Mouse (Mus musculus): ENCODE measurements around the gene Camta1.

Camta1 gene

GRCm38 (mm10) chr4:151732668-151733067, 129.0 kb downstream of the Camta1 start:
- DNase-seq, result no peak

- DNase-seq, result no peak
Measured at GRCm38 (mm10) chr4:151730037-151730759, 131.5 kb downstream of the Camta1 start.

GRCm38 (mm10) chr4:151729116-151729515, 132.6 kb downstream of the Camta1 start:
- DNase-seq, result no peak

- DNase-seq, result no peak
Measured at GRCm38 (mm10) chr4:151728391-151729065, 133.1 kb downstream of the Camta1 start.

- no peak for DNase-seq
Measured at GRCm38 (mm10) chr4:151726396-151726795, 135.3 kb downstream of the Camta1 start.

GRCm38 (mm10) chr4:151724897-151725296, 136.8 kb downstream of the Camta1 start:
- DNase-seq, result no peak

- no peak for DNase-seq
Measured at GRCm38 (mm10) chr4:151720722-151721467, 140.8 kb downstream of the Camta1 start.

- DNase-seq, result no peak
Measured at GRCm38 (mm10) chr4:151718866-151719475, 142.7 kb downstream of the Camta1 start.

GRCm38 (mm10) chr4:151717864-151718263, 143.8 kb downstream of the Camta1 start:
- no peak for DNase-seq

- DNase-seq, result no peak
Measured at GRCm38 (mm10) chr4:151713714-151714113, 148.0 kb downstream of the Camta1 start.

GRCm38 (mm10) chr4:151711406-151711805, 150.3 kb downstream of the Camta1 start:
- DNase-seq, result no peak

- DNase-seq, result no peak
Measured at GRCm38 (mm10) chr4:151710522-151710921, 151.2 kb downstream of the Camta1 start.

- no peak for DNase-seq
Measured at GRCm38 (mm10) chr4:151709269-151709668, 152.4 kb downstream of the Camta1 start.

GRCm38 (mm10) chr4:151703069-151703735, 158.5 kb downstream of the Camta1 start:
- DNase-seq, result no peak

GRCm38 (mm10) chr4:151702463-151702862, 159.2 kb downstream of the Camta1 start:
- no peak for DNase-seq

GRCm38 (mm10) chr4:151695984-151696383, 165.7 kb downstream of the Camta1 start:
- no peak for DNase-seq

- DNase-seq, result no peak
Measured at GRCm38 (mm10) chr4:151694531-151694930, 167.1 kb downstream of the Camta1 start.

GRCm38 (mm10) chr4:151694047-151694446, 167.6 kb downstream of the Camta1 start:
- DNase-seq, result no peak

GRCm38 (mm10) chr4:151690041-151690440, 171.6 kb downstream of the Camta1 start:
- DNase-seq, result no peak

- no peak for DNase-seq
Measured at GRCm38 (mm10) chr4:151688206-151688605, 173.5 kb downstream of the Camta1 start.

GRCm38 (mm10) chr4:151684596-151684995, 177.1 kb downstream of the Camta1 start:
- DNase-seq, result no peak

GRCm38 (mm10) chr4:151682831-151683488, 178.7 kb downstream of the Camta1 start:
- no peak for DNase-seq

Measured in cerebellum, adult 11 months (tissue).